Mouse (Mus musculus) embryonic facial prominence, embryonic 10.5 days (tissue): ENCODE data around the gene Rgs2. TPM values are rescaled to one million over a fixed set of nuclear protein-coding genes. Genes with fewer than 3 reads are reported as not detected.
A peak's percentile ranks its signal among the peaks of the same experiment; 100 is the strongest.

Experiments used
- DNase-seq: peaks from one replicate; pipeline ENCODE4 v3.0.0-alpha.2; 2017; ENCODE audit warnings: low spot score
- H3K27ac ChIP-seq: fragments of 300-500 bp; sonication (generic); replicated peaks from 2 replicates; pipeline ENCODE4 v1.5.1; 2016; ENCODE audit warnings: mild to moderate bottlenecking
- H3K27me3 ChIP-seq: fragments of 300-500 bp; sonication (generic); replicated peaks from 2 replicates; pipeline ENCODE4 v1.6.1; 2016; ENCODE audit warnings: low read depth, mild to moderate bottlenecking; ENCODE audit not compliant: poor library complexity, severe bottlenecking
- H3K36me3 ChIP-seq: fragments of 300-500 bp; sonication (generic); replicated peaks from 2 replicates; pipeline ENCODE4 v1.6.1; 2016; ENCODE audit warnings: mild to moderate bottlenecking, moderate library complexity
- H3K4me1 ChIP-seq: fragments of 300-500 bp; sonication (generic); 2 replicates; pipeline ENCODE4 v1.6.1; 2016
- H3K4me3 ChIP-seq: fragments of 300-500 bp; sonication (generic); 2 replicates; pipeline ENCODE4 v1.5.1; 2016; ENCODE audit warnings: mild to moderate bottlenecking, moderate library complexity
- H3K9me3 ChIP-seq: fragments of 300-500 bp; sonication (generic); 2 replicates; pipeline ENCODE4 v1.6.1; 2016; ENCODE audit warnings: mild to moderate bottlenecking
- WGBS: fragments of 180-500 bp; shearing (Covaris S2); methylation state at CpG from one replicate; pipeline ENCODE4 v1.1.7; 2016; 5-methylcytosine and 5-hydroxymethylcytosine counted together
- polyA plus RNA-seq: library from polyadenylated mRNA; unstranded; fragments of >200 nt; fragmentation: Nextera tagmentation; extraction: Ambion mirVana; gene quantifications from 2 replicates; pipeline ENCODE4 v1.2.1, GENCODE M21; 2016

The Rgs2 gene
- 33.5 and 38.3 TPM in 2 replicates for polyA plus RNA-seq

GRCm38 (mm10) chr1:144003904-144004740 is at the start of gene Rgs2:
Gene Rgs2 (minus strand): TSS chr1:144004161.
- Histone ChIP-seq H3K9me3 (no peaks in the 10 kb centered on the region), H3K4me3 (peak within 1 kb of the TSS; percentile 73), H3K27ac (peak within 1 kb of the TSS; percentile 87), H3K36me3 (peaks cover 14% of the 10 kb centered on the region), H3K4me1 (peaks cover 32% of the 10 kb centered on the region), H3K27me3 (no peaks in the 10 kb centered on the region)
- under 1% methylated on average over 57 of the region's 57 CpGs for WGBS
- DNase-seq: peak; percentile 97

- no peak for DNase-seq
- Histone ChIP-seq H3K36me3 (no peaks in the 10 kb centered on the region), H3K4me3 (no peak overlapping the region), H3K27me3 (no peaks in the 10 kb centered on the region), H3K4me1 (no peaks in the 10 kb centered on the region), H3K27ac (no peak overlapping the region), H3K9me3 (no peaks in the 10 kb centered on the region)
- WGBS: 89% methylated on average over 4 of the region's 4 CpGs
These were observed 49.4 kb upstream of the Rgs2 start for GRCm38 (mm10) chr1:144053401-144053800.

- DNase-seq: no peak
- Histone ChIP-seq H3K4me3 (no peak overlapping the region), H3K9me3 (no peaks in the 10 kb centered on the region), H3K27ac (no peak overlapping the region), H3K4me1 (no peaks in the 10 kb centered on the region), H3K36me3 (no peaks in the 10 kb centered on the region), H3K27me3 (no peaks in the 10 kb centered on the region)
- 92% methylated on average over 2 of the region's 2 CpGs for WGBS
These were observed 37.9 kb upstream of the Rgs2 start for GRCm38 (mm10) chr1:144041826-144042225.

GRCm38 (mm10) chr1:144033498-144033897 is 29.5 kb upstream of the Rgs2 start:
- Histone ChIP-seq H3K4me3 (no peak overlapping the region), H3K36me3 (no peaks in the 10 kb centered on the region), H3K9me3 (no peaks in the 10 kb centered on the region), H3K27me3 (no peaks in the 10 kb centered on the region), H3K4me1 (no peaks in the 10 kb centered on the region), H3K27ac (no peak overlapping the region)
- WGBS: 67% methylated on average over 1 of the region's 1 CpGs
- no peak for DNase-seq

GRCm38 (mm10) chr1:144030499-144030898 is 26.5 kb upstream of the Rgs2 start:
- DNase-seq: no peak
- Histone ChIP-seq H3K27ac (no peak overlapping the region), H3K36me3 (no peaks in the 10 kb centered on the region), H3K4me3 (no peak overlapping the region), H3K4me1 (no peaks in the 10 kb centered on the region), H3K27me3 (no peaks in the 10 kb centered on the region), H3K9me3 (no peaks in the 10 kb centered on the region)
- WGBS: 82% methylated on average over 6 of the region's 6 CpGs

GRCm38 (mm10) chr1:144029679-144030078 is 25.7 kb upstream of the Rgs2 start:
- Histone ChIP-seq H3K27ac (no peak overlapping the region), H3K9me3 (no peaks in the 10 kb centered on the region), H3K4me1 (no peaks in the 10 kb centered on the region), H3K27me3 (no peaks in the 10 kb centered on the region), H3K4me3 (no peak overlapping the region), H3K36me3 (no peaks in the 10 kb centered on the region)
- WGBS: 93% methylated on average over 10 of the region's 10 CpGs
- no peak for DNase-seq

GRCm38 (mm10) chr1:144018417-144018958 is 14.5 kb upstream of the Rgs2 start:
- 71% methylated on average over 7 of the region's 7 CpGs for whole genome bisulfite sequencing
- Histone ChIP-seq H3K27me3 (no peaks in the 10 kb centered on the region), H3K36me3 (no peaks in the 10 kb centered on the region), H3K9me3 (no peaks in the 10 kb centered on the region), H3K4me1 (no peaks in the 10 kb centered on the region), H3K27ac (no peak overlapping the region), H3K4me3 (no peak overlapping the region)
- DNase-seq: no peak

- DNase-seq: no peak
- H3K4me3 ChIP-seq: no peak overlapping the region
- H3K27me3 ChIP-seq: no peaks in the 10 kb centered on the region
- no peaks in the 10 kb centered on the region for H3K36me3 ChIP-seq
- H3K4me1 ChIP-seq: no peaks in the 10 kb centered on the region
- no peak overlapping the region for H3K27ac ChIP-seq
- H3K9me3 ChIP-seq: no peaks in the 10 kb centered on the region
These were observed 10.0 kb upstream of the Rgs2 start for GRCm38 (mm10) chr1:144013913-144014312.

- Histone ChIP-seq H3K27ac (no peak overlapping the region), H3K9me3 (no peaks in the 10 kb centered on the region), H3K27me3 (no peaks in the 10 kb centered on the region), H3K4me3 (no peak overlapping the region), H3K4me1 (peaks cover 21% of the 10 kb centered on the region), H3K36me3 (no peaks in the 10 kb centered on the region)
- DNase-seq: no peak
- WGBS: 73% methylated on average over 6 of the region's 6 CpGs
These were observed 3.4 kb upstream of the Rgs2 start for GRCm38 (mm10) chr1:144007341-144007740.

- WGBS: 6% methylated on average over 8 of the region's 8 CpGs
- peak overlapping the region; percentile 44; the same call in 1 of the 2 replicates for H3K27ac ChIP-seq
These were observed 2.6 kb upstream of the Rgs2 start for GRCm38 (mm10) chr1:144006542-144006941.

GRCm38 (mm10) chr1:144005648-144006047 is 1.7 kb upstream of the Rgs2 start:
- Histone ChIP-seq H3K27ac (no peak overlapping the region), H3K4me1 (peaks cover 32% of the 10 kb centered on the region), H3K27me3 (no peaks in the 10 kb centered on the region), H3K36me3 (peaks cover 14% of the 10 kb centered on the region), H3K9me3 (no peaks in the 10 kb centered on the region), H3K4me3 (no peak overlapping the region)
- no peak for DNase-seq

More at GRCm38 (mm10) chr1:144006542-144006941, 2.6 kb upstream of the Rgs2 start:
- no peaks in the 10 kb centered on the region for H3K27me3 ChIP-seq
- no peaks in the 10 kb centered on the region for H3K9me3 ChIP-seq
- DNase-seq: peak; percentile 75
- peaks cover 28% of the 10 kb centered on the region for H3K4me1 ChIP-seq
- peaks cover 7% of the 10 kb centered on the region for H3K36me3 ChIP-seq
- H3K4me3 ChIP-seq: peak overlapping the region; percentile 36; the same call in 1 of the 2 replicates

GRCm38 (mm10) chr1:144004741-144005140 is 780 bp upstream of the Rgs2 start:
- H3K4me3 ChIP-seq: peak overlapping the region; percentile 73
- H3K36me3 ChIP-seq: peaks cover 14% of the 10 kb centered on the region
- H3K27me3 ChIP-seq: no peaks in the 10 kb centered on the region
- WGBS: 4% methylated on average over 9 of the region's 9 CpGs
- peak; percentile 52 for DNase-seq
- H3K27ac ChIP-seq: peak overlapping the region; percentile 87
- peaks cover 32% of the 10 kb centered on the region for H3K4me1 ChIP-seq
- no peaks in the 10 kb centered on the region for H3K9me3 ChIP-seq

GRCm38 (mm10) chr1:144003416-144003815 is 545 bp downstream of the Rgs2 start:
- Histone ChIP-seq H3K4me3 (peak overlapping the region; percentile 73), H3K27ac (peak overlapping the region; percentile 87), H3K9me3 (no peaks in the 10 kb centered on the region), H3K36me3 (peaks cover 14% of the 10 kb centered on the region), H3K4me1 (peaks cover 32% of the 10 kb centered on the region), H3K27me3 (no peaks in the 10 kb centered on the region)
- WGBS: 9% methylated on average over 10 of the region's 10 CpGs
- DNase-seq: peak; percentile 37
